Comparison of ENCODE assay signal across 9 mouse cellular contexts in genomic region chr7:122352566-122353277, GRCm38 (mm10).
DNase-seq lines count a peak whose midpoint lies in the region; ATAC-seq lines count a peak whose summit lies in the region.
"Had no signal": no experiment of that assay in that cellular context is flagged by ENCODE, and none has a peak within 500 bp of the region (broad histone marks: within the 10 kb centered on the region; RNA-seq: fewer than 3 reads in every experiment).

No protein-coding gene starts in this region.

- DNase-seq in lung, postnatal 36 days: peak; percentile 9
- DNase-seq in lung, adult 18-20 months: no peak
- DNase-seq in forelimb bud, embryonic 11.5 days (ENCODE audit: low read depth, low spot score): peak; percentile 24
- peak; percentile 82 for DNase-seq in thymus, postnatal 10 days (ENCODE audit: low spot score in 2 of 2)
- no peak for DNase-seq in gastrocnemius, postnatal 36 days
- DNase-seq in urinary bladder, adult 18-20 months (ENCODE audit: low spot score in 2 of 2): no peak
- DNase-seq: cerebellum, adult 18-20 months had no signal

- peaks cover 10% of the 10 kb centered on the region for H3K4me1 ChIP-seq in midbrain, embryonic 12.5 days

- intact Hi-C loops in gastrocnemius, postnatal 36 days (cut with DNase I): no loop called here

- H3K4me2 ChIP-seq in midbrain, embryonic 12.5 days (replicated peaks): no peak overlapping the region

- H3K27me3 ChIP-seq in midbrain, embryonic 12.5 days: no peaks in the 10 kb centered on the region

- peak overlapping the region; percentile 73 for H3K27ac ChIP-seq in midbrain, embryonic 12.5 days (replicated peaks)
- H3K27ac ChIP-seq: heart, adult 2 months had no signal

- H3K9me3 ChIP-seq in midbrain, embryonic 12.5 days: no peaks in the 10 kb centered on the region

- no peaks in the 10 kb centered on the region for H3K36me3 ChIP-seq in midbrain, embryonic 12.5 days

- H3K4me3 ChIP-seq in midbrain, embryonic 12.5 days: no peak overlapping the region
- H3K4me3 ChIP-seq: heart, adult 2 months had no signal

- 55% methylated on average over 12 of the region's 12 CpGs for WGBS in midbrain, embryonic 12.5 days

- peak; percentile 71 for ATAC-seq in midbrain, embryonic 12.5 days (ENCODE audit: low FRiP score, low read depth)

- H3K9ac ChIP-seq in midbrain, embryonic 12.5 days (replicated peaks): no peak overlapping the region

Comparison
In these comparisons a context has a peak if more than half of its experiments do, and no peak if none do; other contexts are left out.
1. DNase-seq: peak in lung, postnatal 36 days (single experiment), forelimb bud, embryonic 11.5 days (single experiment) and thymus, postnatal 10 days (2 of 2); none in lung, adult 18-20 months (0 of 2), gastrocnemius, postnatal 36 days (0 of 2) and urinary bladder, adult 18-20 months (0 of 2).